Mouse (Mus musculus): ENCODE results near the gene Agap2. TPM values are rescaled to one million over a fixed set of nuclear protein-coding genes. Genes with fewer than 3 reads are reported as not detected.

Agap2 gene
- polyA plus RNA-seq, 1 experiment from 2014 or later = 0.42 TPM

- WGBS (ENCODE audit: missing documents) = 77% methylated on average over 12 of the region's 12 CpGs
- H3K27ac ChIP-seq = no peak overlapping the region
- H3K79me2 ChIP-seq (ENCODE audit: inconsistent target) = no peaks in the 10 kb centered on the region; the same call in 1 of the 2 replicates
- no peak overlapping the region for H3K4me3 ChIP-seq (ENCODE audit: inconsistent target)
- no peaks in the 10 kb centered on the region for H3K36me3 ChIP-seq (ENCODE audit: inconsistent target)
Measured at GRCm38 (mm10) chr10:127078001-127078676, 3.1 kb downstream of the Agap2 start.

- Histone ChIP-seq H3K27ac (no peak overlapping the region), H3K36me3 (ENCODE audit: inconsistent target) (no peaks in the 10 kb centered on the region), H3K4me3 (ENCODE audit: inconsistent target) (no peak overlapping the region), H3K79me2 (ENCODE audit: inconsistent target) (no peaks in the 10 kb centered on the region; the same call in 1 of the 2 replicates)
- 84% methylated on average over 16 of the region's 49 CpGs for WGBS (ENCODE audit: missing documents)
Measured at GRCm38 (mm10) chr10:127078677-127079575, 3.8 kb downstream of the Agap2 start.

- WGBS (ENCODE audit: missing documents) = 95% methylated on average over 49 of the region's 70 CpGs
- Histone ChIP-seq H3K36me3 (ENCODE audit: inconsistent target) (no peaks in the 10 kb centered on the region), H3K4me3 (ENCODE audit: inconsistent target) (no peak overlapping the region), H3K79me2 (ENCODE audit: inconsistent target) (no peaks in the 10 kb centered on the region; the same call in 1 of the 2 replicates), H3K27ac (no peak overlapping the region)
Measured at GRCm38 (mm10) chr10:127079665-127080391, 4.7 kb downstream of the Agap2 start.

- 86% methylated on average over 38 of the region's 48 CpGs for WGBS (ENCODE audit: missing documents)
- Histone ChIP-seq H3K79me2 (ENCODE audit: inconsistent target) (no peaks in the 10 kb centered on the region; the same call in 1 of the 2 replicates), H3K36me3 (ENCODE audit: inconsistent target) (no peaks in the 10 kb centered on the region), H3K4me3 (ENCODE audit: inconsistent target) (no peak overlapping the region), H3K27ac (no peak overlapping the region)
Measured at GRCm38 (mm10) chr10:127080901-127081780, 6.1 kb downstream of the Agap2 start.

GRCm38 (mm10) chr10:127081996-127082620 lies 7.0 kb downstream of the Agap2 start:
- H3K36me3 ChIP-seq (ENCODE audit: inconsistent target) = no peaks in the 10 kb centered on the region
- H3K27ac ChIP-seq = no peak overlapping the region
- 79% methylated on average over 8 of the region's 8 CpGs for WGBS (ENCODE audit: missing documents)
- no peak overlapping the region for H3K4me3 ChIP-seq (ENCODE audit: inconsistent target)
- H3K79me2 ChIP-seq (ENCODE audit: inconsistent target) = no peaks in the 10 kb centered on the region; the same call in 1 of the 2 replicates

- 81% methylated on average over 7 of the region's 8 CpGs for WGBS (ENCODE audit: missing documents)
- H3K27ac ChIP-seq = no peak overlapping the region
- no peaks in the 10 kb centered on the region for H3K36me3 ChIP-seq (ENCODE audit: inconsistent target)
- no peaks in the 10 kb centered on the region for H3K79me2 ChIP-seq (ENCODE audit: inconsistent target)
- no peak overlapping the region for H3K4me3 ChIP-seq (ENCODE audit: inconsistent target)
Measured at GRCm38 (mm10) chr10:127083292-127083914, 8.3 kb downstream of the Agap2 start.

- WGBS (ENCODE audit: missing documents) = 87% methylated on average over 5 of the region's 5 CpGs
- Histone ChIP-seq H3K27ac (no peak overlapping the region), H3K4me3 (ENCODE audit: inconsistent target) (no peak overlapping the region), H3K79me2 (ENCODE audit: inconsistent target) (no peaks in the 10 kb centered on the region), H3K36me3 (ENCODE audit: inconsistent target) (no peaks in the 10 kb centered on the region)
Measured at GRCm38 (mm10) chr10:127083915-127084306, 8.8 kb downstream of the Agap2 start.

- H3K4me3 ChIP-seq (ENCODE audit: inconsistent target) = no peak overlapping the region
- H3K36me3 ChIP-seq (ENCODE audit: inconsistent target) = no peaks in the 10 kb centered on the region
- H3K27ac ChIP-seq = no peak overlapping the region
- 96% methylated on average over 9 of the region's 9 CpGs for WGBS (ENCODE audit: missing documents)
- H3K79me2 ChIP-seq (ENCODE audit: inconsistent target) = no peaks in the 10 kb centered on the region
Measured at GRCm38 (mm10) chr10:127085052-127085451, 10.0 kb downstream of the Agap2 start.

GRCm38 (mm10) chr10:127085633-127086032 lies 10.5 kb downstream of the Agap2 start:
- no peak overlapping the region for H3K4me3 ChIP-seq (ENCODE audit: inconsistent target)
- no peaks in the 10 kb centered on the region for H3K79me2 ChIP-seq (ENCODE audit: inconsistent target)
- H3K27ac ChIP-seq = no peak overlapping the region
- WGBS (ENCODE audit: missing documents) = 87% methylated on average over 6 of the region's 6 CpGs
- no peaks in the 10 kb centered on the region for H3K36me3 ChIP-seq (ENCODE audit: inconsistent target)

GRCm38 (mm10) chr10:127090560-127091411 lies 15.7 kb downstream of the Agap2 start:
- Histone ChIP-seq H3K4me3 (ENCODE audit: inconsistent target) (no peak overlapping the region), H3K79me2 (ENCODE audit: inconsistent target) (no peaks in the 10 kb centered on the region), H3K36me3 (ENCODE audit: inconsistent target) (peaks cover 10% of the 10 kb centered on the region), H3K27ac (no peak overlapping the region)
- 94% methylated on average over 54 of the region's 57 CpGs for WGBS (ENCODE audit: missing documents)

GRCm38 (mm10) chr10:127091507-127092396 lies 16.7 kb downstream of the Agap2 start:
- Histone ChIP-seq H3K79me2 (ENCODE audit: inconsistent target) (no peaks in the 10 kb centered on the region), H3K27ac (no peak overlapping the region), H3K36me3 (ENCODE audit: inconsistent target) (peaks cover 20% of the 10 kb centered on the region), H3K4me3 (ENCODE audit: inconsistent target) (no peak overlapping the region)
- WGBS (ENCODE audit: missing documents) = 93% methylated on average over 22 of the region's 51 CpGs

- no peaks in the 10 kb centered on the region for H3K79me2 ChIP-seq (ENCODE audit: inconsistent target)
- WGBS (ENCODE audit: missing documents) = 35% methylated on average over 2 of the region's 4 CpGs
Measured at GRCm38 (mm10) chr10:127092742-127093141, 17.7 kb downstream of the Agap2 start.

More at GRCm38 (mm10) chr10:127092742-127093141, 17.7 kb downstream of the Agap2 start:
- H3K4me3 ChIP-seq (ENCODE audit: inconsistent target) = no peak overlapping the region
- H3K36me3 ChIP-seq (ENCODE audit: inconsistent target) = peaks cover 28% of the 10 kb centered on the region
- no peak overlapping the region for H3K27ac ChIP-seq

Measured in macrophage (primary cell).